Mouse (Mus musculus): ENCODE data around the gene Bcl7c.

Bcl7c gene

DNA sequence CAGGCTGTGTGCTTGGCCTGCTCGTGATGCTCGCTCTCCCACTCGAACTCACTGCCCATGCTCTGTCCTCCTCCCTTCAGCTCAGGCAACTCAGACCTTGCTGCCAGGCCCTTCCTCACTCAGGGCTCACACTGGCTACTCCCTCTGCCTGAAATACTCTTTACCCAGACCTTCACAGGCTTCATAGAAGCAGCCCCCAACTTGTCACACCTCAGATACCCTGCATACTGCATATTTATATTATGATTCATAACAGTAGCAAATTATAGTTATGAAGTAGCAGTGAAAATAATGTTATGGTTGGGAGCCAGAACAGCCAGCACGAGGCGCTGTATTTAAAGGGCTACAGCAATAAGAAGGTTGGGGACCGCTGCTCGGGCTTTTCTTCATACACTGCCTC lies 19.8 kb downstream of the Bcl7c start:
- no peak for ATAC-seq (ENCODE audit: insufficient number of reproducible peaks, low FRiP score, low TSS enrichment)

DNA sequence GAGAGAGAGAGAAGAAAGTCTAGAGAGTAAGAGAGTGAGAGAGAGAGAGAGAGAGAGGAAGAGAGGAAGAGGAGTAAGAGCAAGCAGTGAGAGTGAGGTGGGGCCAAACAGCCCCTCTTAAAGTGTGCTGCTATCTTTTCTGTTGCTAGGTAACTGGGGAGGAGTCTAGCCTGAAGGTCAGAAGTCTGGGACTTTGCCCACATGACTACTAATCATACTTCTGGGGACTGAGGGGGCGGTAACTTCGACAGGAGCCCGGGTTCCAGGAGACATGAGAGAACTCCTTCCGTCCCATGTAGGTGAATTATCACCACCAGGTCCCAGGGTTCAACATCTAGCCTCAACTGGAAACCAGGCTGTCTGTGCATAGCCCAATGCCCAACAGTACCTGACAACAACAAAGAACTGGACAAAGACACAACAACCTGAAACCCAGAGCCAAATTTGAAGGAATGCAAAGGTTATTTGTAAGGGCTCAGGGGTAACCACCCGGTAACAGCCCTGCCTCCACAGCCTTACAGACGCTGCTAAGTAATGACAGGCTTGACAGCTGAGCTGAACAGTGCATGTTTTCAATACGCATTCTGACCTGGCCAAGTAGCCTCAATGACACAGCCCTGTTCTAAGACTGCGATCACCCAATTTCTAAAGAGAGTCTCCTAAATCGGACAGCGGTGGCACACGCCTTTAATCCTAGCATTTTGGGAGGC lies 21.8 kb downstream of the Bcl7c start:
- ATAC-seq (ENCODE audit: insufficient number of reproducible peaks, low FRiP score, low TSS enrichment), result no peak

DNA sequence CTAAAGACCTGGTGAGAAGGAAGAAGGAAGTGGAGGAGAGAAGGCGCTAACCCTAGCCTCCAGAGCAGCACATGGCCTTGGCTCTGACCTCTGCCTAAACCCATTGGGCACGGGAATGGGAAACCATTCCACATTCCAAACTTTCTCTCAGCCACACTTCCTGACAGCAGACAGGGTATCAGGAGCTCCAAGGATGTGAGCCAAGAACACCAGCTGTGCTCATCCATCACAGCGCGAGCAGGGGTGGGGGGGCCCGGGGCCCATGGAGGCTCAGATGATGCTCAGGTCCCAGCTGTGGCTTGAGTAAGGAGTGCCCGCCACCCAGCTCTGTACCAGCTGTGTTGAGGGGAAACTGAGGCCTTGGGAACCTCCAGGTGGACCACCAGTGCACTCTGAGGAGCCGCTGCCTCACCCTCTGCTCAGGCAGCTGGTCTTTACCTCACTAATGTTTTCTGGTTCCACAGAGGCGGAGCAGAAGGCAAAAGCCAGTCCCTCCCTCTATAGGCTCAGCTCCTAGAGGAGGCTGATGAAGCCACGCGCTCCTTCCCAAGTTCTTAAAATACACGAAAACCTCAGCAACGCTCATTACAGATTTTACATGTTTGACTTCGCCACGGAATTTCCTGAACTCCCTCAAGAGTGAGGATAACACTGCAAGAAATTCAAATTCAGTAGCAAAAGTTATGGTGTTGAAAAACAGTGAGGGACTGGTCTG lies 23.3 kb downstream of the Bcl7c start:
- no peak for ATAC-seq (ENCODE audit: insufficient number of reproducible peaks, low FRiP score, low TSS enrichment)

DNA sequence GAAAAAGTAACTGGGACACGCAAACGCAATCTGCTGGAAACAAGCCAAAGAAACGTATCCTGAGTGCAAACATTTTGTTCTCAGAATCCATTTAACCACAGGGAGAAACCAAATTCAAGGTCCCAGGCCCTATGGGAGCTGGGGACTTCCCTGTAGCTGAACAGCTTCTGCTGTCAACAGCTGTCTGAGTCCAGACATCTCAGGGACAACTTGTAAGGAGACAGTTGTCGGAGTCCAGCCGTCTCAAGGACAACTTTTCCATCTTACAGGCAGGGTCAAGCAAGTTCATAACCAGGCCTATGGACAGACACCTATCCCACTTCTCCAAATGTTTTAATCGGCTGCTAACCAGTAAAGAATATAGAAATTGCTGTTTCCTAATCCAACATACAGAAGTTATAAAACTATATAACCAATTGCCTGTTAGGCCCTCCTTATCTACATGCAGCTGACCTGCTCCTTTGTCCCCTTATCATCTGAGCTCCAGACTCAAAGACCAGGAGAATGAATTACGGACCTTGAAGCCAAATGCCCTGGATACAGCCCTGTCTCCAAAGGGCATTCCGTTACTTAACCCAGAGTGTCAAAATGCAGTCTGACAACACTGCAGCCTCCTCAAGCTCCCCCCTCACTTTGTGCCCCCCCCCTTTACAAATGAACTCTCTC lies 26.7 kb downstream of the Bcl7c start:
- no peak for ATAC-seq (ENCODE audit: insufficient number of reproducible peaks, low FRiP score, low TSS enrichment)

DNA sequence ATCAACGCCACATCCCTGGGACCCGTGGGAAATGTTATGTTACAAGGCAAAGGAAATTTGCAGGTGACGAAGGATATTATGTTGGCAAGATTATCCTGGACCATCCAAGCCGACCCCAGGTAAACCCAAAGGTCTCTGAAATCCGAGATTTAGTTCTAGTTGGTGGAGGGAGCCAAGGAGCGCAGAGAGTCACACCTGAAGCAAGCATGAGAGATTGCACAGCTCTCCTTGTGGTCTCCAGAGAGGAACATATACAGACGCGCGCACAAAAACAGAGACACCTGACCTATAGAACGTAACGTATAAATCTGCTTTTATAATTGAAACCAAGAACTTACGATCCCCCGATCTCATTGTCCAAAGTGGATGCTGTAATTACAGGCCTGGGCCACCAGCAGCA lies 28.2 kb downstream of the Bcl7c start:
- ATAC-seq (ENCODE audit: insufficient number of reproducible peaks, low FRiP score, low TSS enrichment), result no peak

DNA sequence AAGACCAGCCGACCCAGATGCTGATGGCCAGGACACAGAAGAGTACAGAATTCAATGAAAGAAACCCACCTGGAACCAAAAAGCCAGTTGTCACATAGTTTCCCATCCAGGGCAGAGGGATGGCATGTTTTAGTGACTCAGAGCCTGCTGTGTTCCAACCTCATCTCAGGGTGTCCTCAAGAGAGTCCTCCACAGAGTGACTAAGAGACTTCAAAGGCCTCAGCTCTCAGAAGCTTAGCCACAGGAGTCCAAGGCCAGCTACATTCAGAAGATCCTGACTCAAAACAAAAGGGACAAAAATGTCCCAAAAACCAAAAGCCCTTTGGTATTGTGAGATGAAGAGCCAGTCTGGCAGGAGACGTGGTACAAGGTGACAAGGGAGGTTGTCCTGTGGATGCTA lies 29.9 kb downstream of the Bcl7c start:
- ATAC-seq (ENCODE audit: insufficient number of reproducible peaks, low FRiP score, low TSS enrichment), result no peak

DNA sequence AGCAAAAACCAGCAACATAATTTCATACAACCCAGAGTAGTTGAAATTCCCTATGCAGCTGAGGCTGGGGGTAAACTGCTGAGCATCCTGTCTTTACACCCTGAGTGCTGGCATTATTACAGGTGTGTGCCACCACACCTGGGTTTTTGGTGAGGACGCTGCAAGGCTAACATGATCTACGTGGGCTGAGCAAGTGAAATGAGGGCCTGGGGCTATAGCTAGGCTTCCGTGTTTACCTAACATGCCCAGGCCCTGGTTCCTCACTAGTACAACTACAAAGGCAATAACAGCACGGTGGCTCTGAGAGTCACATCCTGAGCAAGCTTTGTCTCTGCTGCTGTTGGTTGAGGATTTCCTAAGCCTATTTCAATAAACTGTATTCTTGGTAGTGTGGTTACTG lies 31.1 kb downstream of the Bcl7c start:
- no peak for ATAC-seq (ENCODE audit: insufficient number of reproducible peaks, low FRiP score, low TSS enrichment)

DNA sequence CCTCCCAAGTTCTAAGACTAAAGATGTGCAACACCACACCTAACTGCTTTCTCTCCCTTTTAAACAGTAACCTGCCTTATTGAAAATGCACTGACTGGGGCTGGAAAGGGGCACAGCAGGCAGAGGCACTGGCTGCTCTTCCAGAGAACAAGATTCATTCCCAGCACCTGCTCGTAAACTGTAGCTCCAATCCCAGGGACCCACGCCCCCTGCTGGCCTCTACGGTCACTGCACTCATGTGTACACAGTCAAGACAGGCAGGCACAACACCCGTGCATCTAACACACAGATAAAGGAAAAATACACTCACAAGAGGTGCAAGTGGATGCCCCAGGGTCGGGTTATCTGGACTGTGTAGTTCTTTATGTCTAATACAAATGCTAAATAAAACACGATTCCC lies 31.7 kb downstream of the Bcl7c start:
- ATAC-seq (ENCODE audit: insufficient number of reproducible peaks, low FRiP score, low TSS enrichment), result no peak

DNA sequence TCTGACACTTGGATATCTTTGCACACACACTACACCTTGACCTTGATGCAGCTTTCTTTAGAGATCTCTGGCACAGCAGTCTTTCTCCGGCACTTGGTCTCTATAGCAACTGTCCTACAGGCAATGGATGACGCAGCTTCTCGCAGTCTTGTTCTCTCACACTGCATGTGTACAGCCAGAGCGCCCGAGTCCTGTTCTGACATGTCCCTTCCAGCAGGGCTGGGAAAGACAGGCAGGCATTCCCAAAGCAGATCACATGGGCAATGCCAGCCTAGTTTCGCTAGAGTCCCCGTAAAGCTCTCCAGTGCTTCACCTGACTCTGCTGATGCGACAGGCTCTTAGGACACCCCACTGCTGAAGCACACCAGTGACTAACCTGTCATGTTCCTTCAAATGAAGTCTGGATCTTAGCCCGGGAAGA lies 33.3 kb downstream of the Bcl7c start:
- ATAC-seq (ENCODE audit: insufficient number of reproducible peaks, low FRiP score, low TSS enrichment), result no peak

DNA sequence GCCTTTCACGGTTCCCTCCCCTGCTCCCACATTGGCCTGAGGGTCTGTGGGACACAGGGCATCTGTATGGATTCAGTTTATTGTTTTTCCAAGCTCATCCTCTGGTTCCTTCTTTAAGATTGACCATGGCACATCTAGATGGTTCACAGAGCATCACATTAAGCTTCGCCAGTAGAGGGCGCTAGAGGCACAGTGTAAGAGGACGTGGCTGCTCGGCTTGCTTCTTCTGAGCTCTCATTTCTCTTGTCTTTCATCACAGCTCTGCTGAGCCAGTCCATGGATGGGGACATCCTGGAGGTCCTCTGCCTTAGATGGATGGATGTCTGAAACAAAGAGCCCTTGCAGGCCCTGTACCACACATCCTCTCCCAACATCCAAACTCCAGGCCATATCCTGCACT lies 33.8 kb downstream of the Bcl7c start:
- ATAC-seq (ENCODE audit: insufficient number of reproducible peaks, low FRiP score, low TSS enrichment), result peak; percentile 61; the same call in 1 of the 2 replicates

DNA sequence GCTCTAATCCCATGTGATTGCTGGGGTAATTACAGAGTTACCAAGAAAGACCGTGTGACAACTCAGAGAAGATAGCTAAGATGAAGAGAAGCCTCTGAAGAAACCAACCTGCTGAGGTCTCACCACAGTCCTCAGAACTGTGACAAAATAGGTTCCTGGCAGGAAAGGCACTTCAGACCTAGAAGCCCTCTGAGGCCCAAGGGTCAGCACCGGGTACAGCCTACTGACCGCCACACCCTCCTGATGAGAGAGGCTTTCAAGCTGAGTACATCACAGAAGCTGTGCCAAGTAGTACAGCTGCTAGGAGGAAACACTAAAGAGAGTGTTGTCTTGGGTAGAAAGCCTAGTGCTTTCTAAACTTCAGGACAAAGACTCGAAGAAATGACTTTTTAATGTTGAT lies 36.0 kb downstream of the Bcl7c start:
- no peak for ATAC-seq (ENCODE audit: insufficient number of reproducible peaks, low FRiP score, low TSS enrichment)

DNA sequence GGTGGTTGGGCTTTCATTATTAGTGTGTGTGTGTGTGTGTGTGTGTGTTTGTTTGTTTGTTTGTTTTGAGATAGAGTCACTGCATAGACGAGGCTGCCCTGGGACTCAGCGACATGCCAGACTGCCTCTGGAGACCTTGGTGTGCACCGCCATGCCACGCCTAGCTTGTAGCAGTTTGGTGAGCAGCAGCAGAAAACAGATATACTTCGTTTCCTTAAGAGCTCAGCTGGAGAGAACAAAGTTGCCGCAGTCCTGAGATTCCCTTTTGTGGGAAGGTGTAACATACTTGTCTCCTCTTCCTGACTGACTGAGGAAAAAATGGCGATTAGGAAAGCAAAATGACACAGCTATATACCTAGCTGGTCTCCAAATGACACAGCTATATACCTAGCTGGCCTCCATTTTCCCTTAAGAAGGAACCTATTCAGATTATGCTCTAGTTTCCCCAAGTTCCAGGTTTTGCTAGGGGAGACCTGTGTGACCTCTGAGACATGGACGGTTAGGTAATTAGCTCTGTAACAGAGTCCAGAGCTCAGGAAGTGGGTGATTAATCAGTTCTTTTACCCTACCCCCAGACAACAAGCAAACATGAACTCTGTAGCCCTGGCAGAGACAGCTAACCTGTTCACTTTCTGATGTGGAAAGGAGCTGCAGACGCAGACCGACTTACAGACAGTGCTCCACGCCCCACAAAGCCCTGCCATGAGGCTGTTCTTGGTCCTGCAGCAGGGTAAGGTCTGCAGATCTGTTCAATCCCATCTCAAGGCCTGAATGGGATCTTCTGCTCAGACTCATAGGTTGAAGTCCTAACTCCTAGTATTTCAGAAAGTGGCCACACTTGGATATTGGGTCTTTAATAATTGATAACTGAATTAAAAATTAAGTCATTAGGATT lies 36.6 kb downstream of the Bcl7c start:
- no peak for ATAC-seq (ENCODE audit: insufficient number of reproducible peaks, low FRiP score, low TSS enrichment)

DNA sequence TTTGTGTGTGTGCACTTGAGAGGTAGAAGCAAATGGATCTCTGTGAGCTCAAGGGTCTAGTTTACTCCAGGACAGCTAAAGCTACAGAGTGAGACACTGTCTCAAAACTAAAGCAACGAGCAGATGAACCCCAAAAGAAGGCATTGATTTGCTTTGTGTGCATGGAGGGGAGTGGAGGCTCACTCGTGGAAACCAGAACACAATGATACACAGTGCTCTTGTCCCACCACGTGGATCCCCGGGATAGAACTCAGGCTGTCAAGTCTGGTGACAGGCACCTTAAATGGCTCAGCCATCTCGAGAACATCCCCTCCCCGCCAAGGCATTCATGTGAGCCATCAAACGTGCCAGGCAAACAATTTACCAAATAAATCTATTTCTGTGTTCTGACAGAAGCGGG lies 41.6 kb downstream of the Bcl7c start:
- ATAC-seq (ENCODE audit: insufficient number of reproducible peaks, low FRiP score, low TSS enrichment), result no peak

DNA sequence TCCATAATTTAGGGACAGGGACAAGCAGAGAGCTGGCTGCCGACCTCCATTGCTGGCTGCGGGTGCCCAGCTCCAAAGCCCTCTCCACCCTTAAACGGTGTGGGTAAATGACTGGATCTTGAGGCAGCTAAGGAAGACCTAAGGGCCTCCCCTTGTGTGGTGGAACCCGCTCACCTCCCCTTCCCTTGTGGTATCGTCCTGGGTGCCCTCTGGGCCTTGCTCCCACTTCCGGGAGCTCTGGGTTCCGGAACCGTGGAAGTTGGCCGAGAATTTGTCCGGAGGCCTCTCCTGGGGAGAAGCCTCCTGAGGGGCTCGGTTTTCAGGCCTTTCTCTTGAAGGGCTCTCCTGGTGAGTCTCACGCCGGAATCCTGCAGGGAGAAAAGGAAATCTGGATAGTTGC lies 42.1 kb downstream of the Bcl7c start:
- ATAC-seq (ENCODE audit: insufficient number of reproducible peaks, low FRiP score, low TSS enrichment), result no peak

DNA sequence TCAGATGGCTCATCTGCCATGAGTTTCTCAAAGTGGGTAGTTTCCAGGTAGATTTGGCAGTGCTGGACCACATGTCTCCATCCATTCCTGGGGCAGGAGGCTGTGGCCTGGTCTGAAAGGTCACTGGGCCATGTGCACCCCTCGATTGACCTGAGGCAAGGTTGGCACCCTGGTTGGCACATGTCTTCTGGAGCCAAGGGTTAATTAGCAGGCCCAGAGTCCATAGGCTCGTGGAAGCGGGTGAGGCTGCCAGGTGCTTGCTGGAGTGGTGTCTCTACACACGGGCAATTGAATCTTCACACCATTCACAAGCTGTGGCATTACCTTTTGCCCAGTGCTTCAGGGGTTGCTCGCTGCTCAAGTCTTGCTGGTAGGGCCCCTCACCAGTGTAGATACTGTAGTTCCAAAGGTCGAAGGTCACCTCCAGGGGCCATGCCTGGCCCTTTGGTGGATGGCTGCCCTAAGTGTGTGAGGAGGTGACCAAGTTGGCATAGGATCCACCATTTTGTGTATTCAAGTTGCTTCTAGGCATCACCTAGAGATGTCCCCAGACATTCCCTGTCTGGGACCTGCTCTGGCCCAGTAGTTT lies 42.6 kb downstream of the Bcl7c start:
- ATAC-seq (ENCODE audit: insufficient number of reproducible peaks, low FRiP score, low TSS enrichment), result no peak

DNA sequence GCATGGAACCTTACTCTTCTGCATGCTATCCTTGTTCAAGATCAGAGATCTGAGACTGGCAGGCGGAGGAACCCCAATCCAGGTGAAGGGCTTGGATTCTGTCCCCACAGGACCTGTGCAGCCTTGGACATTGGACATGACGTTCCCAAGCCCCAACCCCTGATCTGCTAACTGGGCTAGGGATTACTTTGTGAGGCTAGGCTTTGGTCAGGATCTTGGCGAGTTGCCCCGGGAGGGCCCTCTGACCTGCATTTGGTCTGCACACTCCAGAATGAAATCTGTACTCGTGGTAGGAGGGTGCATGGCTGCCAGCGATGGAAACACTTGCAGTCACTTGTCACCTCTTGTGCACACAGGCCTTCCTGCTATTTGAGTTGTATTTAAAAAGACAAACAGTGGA lies 45.8 kb downstream of the Bcl7c start:
- no peak for ATAC-seq (ENCODE audit: insufficient number of reproducible peaks, low FRiP score, low TSS enrichment)

DNA sequence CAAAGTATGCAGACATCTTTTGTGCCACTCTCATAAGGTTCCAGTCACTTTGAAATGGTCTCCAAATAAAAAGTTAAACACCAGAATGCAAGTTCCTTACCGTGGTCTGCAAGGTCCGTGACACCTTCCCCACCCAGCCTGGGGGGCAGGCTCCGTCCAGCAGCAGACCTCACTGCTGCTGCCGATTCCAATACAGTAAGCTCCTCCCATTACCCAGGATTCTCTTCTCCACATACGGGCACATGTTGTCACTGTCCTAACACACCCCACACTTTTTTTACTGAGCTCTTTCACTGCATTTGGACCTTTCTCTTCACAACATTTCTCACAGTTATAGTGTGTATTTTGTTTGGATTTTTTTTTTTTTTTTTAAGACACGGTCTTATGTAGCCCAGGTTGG lies 46.9 kb downstream of the Bcl7c start:
- ATAC-seq (ENCODE audit: insufficient number of reproducible peaks, low FRiP score, low TSS enrichment), result no peak

DNA sequence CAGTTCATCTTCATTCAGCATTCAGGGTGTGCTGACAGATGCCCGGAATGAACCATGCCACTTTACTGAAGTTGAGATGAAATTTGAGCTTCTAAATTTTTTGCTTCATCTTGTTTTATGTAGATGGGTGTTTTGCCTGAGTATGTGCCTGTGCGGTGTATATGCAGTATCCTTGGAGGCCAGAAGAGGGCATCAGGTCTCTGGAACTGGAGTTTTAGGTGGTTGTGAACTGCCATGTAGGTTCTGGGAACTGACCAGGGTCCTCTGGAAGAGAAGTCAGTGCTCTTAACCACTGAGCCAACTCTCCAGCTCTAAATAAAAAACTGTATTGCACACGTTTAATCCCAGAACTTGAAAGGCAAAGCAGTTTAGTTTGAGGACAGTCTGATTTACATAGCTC lies 47.9 kb downstream of the Bcl7c start:
- no peak for ATAC-seq (ENCODE audit: insufficient number of reproducible peaks, low FRiP score, low TSS enrichment)

DNA sequence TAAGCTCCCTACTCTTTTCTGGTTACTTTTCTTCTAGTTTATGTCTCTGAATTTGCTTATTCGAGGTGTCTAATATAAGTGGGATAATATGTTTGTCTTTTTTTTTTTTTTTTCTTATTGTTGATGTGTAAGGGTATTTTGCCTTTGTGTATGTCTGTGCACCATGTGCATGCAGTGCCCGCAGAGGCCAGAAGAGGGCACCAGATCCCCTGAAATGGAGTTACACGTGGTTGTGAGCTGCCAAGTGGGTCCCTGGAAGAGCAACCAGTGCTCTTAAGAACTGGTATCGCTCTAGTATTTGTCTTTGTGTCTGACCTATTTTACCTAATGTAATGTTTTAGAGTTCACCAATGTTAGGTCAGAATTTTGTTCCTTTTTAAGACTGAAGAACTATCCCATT lies 51.8 kb downstream of the Bcl7c start:
- ATAC-seq (ENCODE audit: insufficient number of reproducible peaks, low FRiP score, low TSS enrichment), result no peak

DNA sequence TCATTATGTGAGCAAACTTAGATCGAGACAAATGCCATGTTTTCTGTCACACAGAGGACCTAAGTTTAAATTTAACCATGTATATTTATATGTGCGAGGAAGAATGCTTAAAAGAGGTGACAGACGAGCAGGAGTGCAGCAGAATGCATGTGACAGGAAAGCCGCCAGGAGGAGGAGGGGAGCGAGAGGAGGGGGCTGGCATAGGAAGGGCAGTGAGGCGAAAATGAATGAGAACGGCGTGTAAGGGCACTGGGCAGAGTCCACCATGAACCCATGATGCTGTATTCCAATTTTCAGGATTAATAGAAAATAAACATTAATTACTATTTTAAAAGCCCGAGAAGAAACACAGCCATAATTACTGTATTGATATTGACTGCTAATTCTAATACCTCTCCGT lies 54.4 kb downstream of the Bcl7c start:
- no peak for ATAC-seq (ENCODE audit: insufficient number of reproducible peaks, low FRiP score, low TSS enrichment)

Measured in cerebellum, adult (tissue).